Mouse (Mus musculus): ENCODE data around the gene Fbxw18. TPM values are rescaled to one million over a fixed set of nuclear protein-coding genes. Genes with fewer than 3 reads are reported as not detected.

Fbxw18 gene
- polyA plus RNA-seq (2015; fragmentation: Illumina TruSeq; extraction: RNeasy Lipid Tissue Mini Kit (QIAGEN cat#74804); ENCODE audit: insufficient read depth, low read depth, low replicate concordance) = not detected

GRCm38 (mm10) chr9:109702600-109702999 lies at the start of gene Fbxw18:
Fbxw18 (minus strand) TSS chr9:109702700.

DNA sequence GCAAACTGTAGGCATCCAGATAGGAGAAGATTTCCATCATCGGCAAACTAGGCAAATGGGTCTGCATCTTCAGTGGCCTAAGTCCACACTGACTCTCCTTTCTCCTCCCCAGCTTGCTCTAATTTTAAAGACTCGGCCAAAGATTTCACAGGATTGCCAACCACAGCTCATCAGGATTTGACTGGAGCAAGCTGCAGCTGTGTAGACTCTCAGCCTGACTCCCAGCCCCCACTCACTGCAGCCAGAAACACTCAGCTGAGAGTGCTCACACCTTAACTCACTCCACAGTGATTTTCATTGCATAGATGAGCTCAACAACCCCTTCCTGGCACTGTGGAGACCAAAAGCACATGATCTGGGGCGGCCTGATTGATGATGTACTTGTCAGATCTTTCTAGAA lies 43.5 kb upstream of the Fbxw18 start, which contains the start of gene Fbxw26:
Fbxw26 (minus strand) TSS at position 101 of the 400 bp plus-strand sequence.

DNA sequence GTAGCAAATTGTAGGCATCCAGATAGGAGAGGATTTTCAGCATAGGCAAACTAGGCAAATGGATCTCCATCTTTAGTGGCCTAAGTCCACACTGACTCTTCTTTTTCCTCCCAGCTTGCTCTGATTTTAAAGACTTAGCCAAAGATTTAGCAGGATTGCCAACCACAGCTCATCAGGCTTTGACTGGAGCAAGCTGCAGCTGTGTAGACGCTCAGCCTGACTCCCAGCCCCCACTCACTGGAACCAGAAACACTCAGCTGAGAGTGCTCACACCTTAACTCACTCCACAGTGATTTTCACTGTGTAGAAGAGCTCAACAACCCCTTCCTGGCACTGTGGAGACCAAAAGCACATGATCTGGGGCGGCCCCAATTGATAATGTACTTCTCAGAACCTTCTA lies 37.9 kb downstream of the Fbxw18 start, which contains the start of gene Fbxw25:
Fbxw25 (minus strand) TSS at position 101 of the 400 bp plus-strand sequence.

Other genes starting within 250 kb of the Fbxw18 start
- not detected for gene Fbxw19, start 206.8 kb downstream of the Fbxw18 start, polyA plus RNA-seq (2015; fragmentation: Illumina TruSeq; extraction: RNeasy Lipid Tissue Mini Kit (QIAGEN cat#74804); ENCODE audit: insufficient read depth, low read depth, low replicate concordance)
- not detected for gene Fbxw15, start 134.4 kb downstream of the Fbxw18 start, polyA plus RNA-seq (2015; fragmentation: Illumina TruSeq; extraction: RNeasy Lipid Tissue Mini Kit (QIAGEN cat#74804); ENCODE audit: insufficient read depth, low read depth, low replicate concordance)
- not detected for gene Fbxw24, start 76.6 kb downstream of the Fbxw18 start, polyA plus RNA-seq (2015; fragmentation: Illumina TruSeq; extraction: RNeasy Lipid Tissue Mini Kit (QIAGEN cat#74804); ENCODE audit: insufficient read depth, low read depth, low replicate concordance)
- not detected for gene Fbxw25, start 38.0 kb downstream of the Fbxw18 start, polyA plus RNA-seq (2015; fragmentation: Illumina TruSeq; extraction: RNeasy Lipid Tissue Mini Kit (QIAGEN cat#74804); ENCODE audit: insufficient read depth, low read depth, low replicate concordance)
- gene Fbxw26, start 43.4 kb upstream of the Fbxw18 start, polyA plus RNA-seq (2015; fragmentation: Illumina TruSeq; extraction: RNeasy Lipid Tissue Mini Kit (QIAGEN cat#74804); ENCODE audit: insufficient read depth, low read depth, low replicate concordance) = not detected
- not detected for gene Fbxw27, start 88.0 kb upstream of the Fbxw18 start, polyA plus RNA-seq (2015; fragmentation: Illumina TruSeq; extraction: RNeasy Lipid Tissue Mini Kit (QIAGEN cat#74804); ENCODE audit: insufficient read depth, low read depth, low replicate concordance)
- gene Spink8, start 109.6 kb upstream of the Fbxw18 start, polyA plus RNA-seq (2015; fragmentation: Illumina TruSeq; extraction: RNeasy Lipid Tissue Mini Kit (QIAGEN cat#74804); ENCODE audit: insufficient read depth, low read depth, low replicate concordance) = not detected
- gene Nme6, start 130.0 kb upstream of the Fbxw18 start, polyA plus RNA-seq (2015; fragmentation: Illumina TruSeq; extraction: RNeasy Lipid Tissue Mini Kit (QIAGEN cat#74804); ENCODE audit: insufficient read depth, low read depth, low replicate concordance) = 7.8 TPM
- not detected for gene Camp, start 146.9 kb upstream of the Fbxw18 start, polyA plus RNA-seq (2015; fragmentation: Illumina TruSeq; extraction: RNeasy Lipid Tissue Mini Kit (QIAGEN cat#74804); ENCODE audit: insufficient read depth, low read depth, low replicate concordance)
- 6.5 TPM for gene Cdc25a, start 172.9 kb upstream of the Fbxw18 start, polyA plus RNA-seq (2015; fragmentation: Illumina TruSeq; extraction: RNeasy Lipid Tissue Mini Kit (QIAGEN cat#74804); ENCODE audit: insufficient read depth, low read depth, low replicate concordance)
- gene Map4, start 228.8 kb upstream of the Fbxw18 start, polyA plus RNA-seq (2015; fragmentation: Illumina TruSeq; extraction: RNeasy Lipid Tissue Mini Kit (QIAGEN cat#74804); ENCODE audit: insufficient read depth, low read depth, low replicate concordance) = 29.0 TPM